Mouse (Mus musculus) G1E (cell line): ENCODE measurements around the gene Nrip3.

Experiments
- CTCF ChIP-seq: IDR thresholded peaks from 2 replicates; pipeline ENCODE4 v1.5.1; 2012; ENCODE audit warnings: low read depth, low read length, inconsistent platforms, mixed read lengths
- GATA1 ChIP-seq: IDR thresholded peaks from 2 replicates; pipeline ENCODE4 v1.6.1; 2012; ENCODE audit warnings: borderline replicate concordance, low read length, inconsistent platforms, mixed read lengths
- POLR2AphosphoS5 ChIP-seq: IDR thresholded peaks from 2 replicates; pipeline ENCODE4 v1.6.1; 2012; ENCODE audit warnings: low read depth, low read length, inconsistent platforms; ENCODE audit not compliant: insufficient replicate concordance

- no peak for TF ChIP-seq CTCF
- TF ChIP-seq GATA1, result no peak
- no peak for TF ChIP-seq POLR2AphosphoS5
Measured at GRCm38 (mm10) chr7:109764009-109764408, 17.8 kb downstream of the Nrip3 start.
